Mouse (Mus musculus) skeletal muscle tissue, adult 2 months (tissue): ENCODE data around the gene Rsph9.

Experiments
- DNase-seq: peaks from one replicate; pipeline ENCODE4 v3.0.0-alpha.2; 2012; ENCODE audit warnings: low read depth, low spot score

Rsph9 gene

GRCm38 (mm10) chr17:46102608-46103159 lies 41.3 kb downstream of the Rsph9 start:
- DNase-seq: no peak

GRCm38 (mm10) chr17:46101906-46102305 lies 42.1 kb downstream of the Rsph9 start:
- DNase-seq: no peak

DNA sequence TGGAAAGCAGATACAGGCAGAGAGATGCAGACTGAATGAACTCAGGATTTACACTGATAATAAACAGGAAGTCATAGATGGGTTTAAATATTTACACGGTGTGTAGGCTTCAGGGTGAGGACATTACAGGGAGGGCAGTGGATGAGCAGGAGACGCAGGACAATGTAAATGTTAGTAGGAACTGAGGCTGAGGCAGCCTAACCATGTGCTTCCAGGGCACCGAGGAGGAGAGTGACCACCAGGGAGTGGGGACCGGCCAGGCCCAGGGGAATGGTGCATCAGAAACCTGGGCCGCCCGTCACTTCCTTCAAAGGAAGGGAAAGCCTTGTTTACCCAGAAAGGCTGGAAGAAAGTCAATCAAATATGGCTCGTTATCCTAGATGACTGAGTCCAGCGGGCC lies 45.5 kb downstream of the Rsph9 start:
- no peak for DNase-seq

DNA sequence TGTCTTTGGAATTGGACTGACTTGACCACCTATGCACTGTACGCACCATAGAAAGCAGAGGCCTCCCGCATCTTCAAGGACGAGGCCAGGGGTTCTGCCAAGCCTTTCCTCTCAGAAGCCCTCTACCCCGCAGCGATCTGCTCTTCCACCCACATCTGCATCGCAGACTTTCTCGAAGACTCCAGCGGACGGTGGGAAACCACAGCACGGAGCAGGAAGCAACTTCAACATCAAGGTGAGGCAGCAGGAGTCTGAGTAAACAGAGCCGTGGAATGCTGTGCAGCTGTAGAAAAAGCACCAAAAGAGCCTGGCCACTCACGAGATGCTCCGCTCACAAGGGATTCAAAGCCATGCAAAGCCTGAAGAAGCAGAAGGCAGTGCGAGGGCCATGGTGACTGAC lies 52.1 kb downstream of the Rsph9 start:
- DNase-seq: no peak

DNA sequence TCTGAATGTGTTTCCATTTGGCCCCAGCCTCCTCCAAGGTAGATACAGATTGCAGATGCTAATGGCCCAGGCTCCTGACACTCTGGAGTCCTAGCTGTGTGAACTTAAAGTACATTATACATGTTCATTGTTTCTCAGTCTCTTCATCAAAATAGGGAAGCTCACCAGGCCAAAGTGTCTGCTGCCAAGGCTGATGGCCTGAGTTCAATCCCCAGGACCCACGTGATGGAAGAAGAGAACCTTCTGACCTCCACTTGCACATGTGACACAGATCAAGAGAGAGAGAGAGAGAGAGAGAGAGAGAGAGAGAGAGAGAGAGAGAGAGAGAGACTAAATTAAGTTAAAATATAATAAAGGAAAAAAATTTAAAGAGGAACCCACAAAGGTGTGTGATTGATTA lies 52.7 kb downstream of the Rsph9 start:
- no peak for DNase-seq

GRCm38 (mm10) chr17:46086341-46086870 lies 57.6 kb downstream of the Rsph9 start:
- no peak for DNase-seq

GRCm38 (mm10) chr17:46084091-46084501 lies 59.9 kb downstream of the Rsph9 start:
- DNase-seq: peak; percentile 58

DNA sequence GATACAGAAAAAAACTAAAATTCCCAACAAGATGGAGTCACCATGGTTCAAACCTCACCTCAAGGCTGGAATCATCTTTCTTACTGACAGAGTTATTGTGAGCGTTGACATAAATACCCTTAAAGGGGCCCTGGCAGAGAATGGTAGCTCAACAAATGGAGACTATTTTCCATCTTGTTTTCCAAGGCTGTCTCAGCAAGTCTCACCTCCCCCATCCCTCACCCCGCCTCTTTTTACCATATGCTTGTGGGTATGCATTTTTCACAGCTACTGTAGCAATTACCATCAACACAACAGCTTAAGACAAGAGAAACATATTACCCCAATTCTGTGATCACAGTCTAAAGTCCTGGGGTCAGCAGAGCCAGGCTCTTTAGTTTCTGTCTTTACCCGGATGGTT lies 60.6 kb downstream of the Rsph9 start:
- DNase-seq: no peak

DNA sequence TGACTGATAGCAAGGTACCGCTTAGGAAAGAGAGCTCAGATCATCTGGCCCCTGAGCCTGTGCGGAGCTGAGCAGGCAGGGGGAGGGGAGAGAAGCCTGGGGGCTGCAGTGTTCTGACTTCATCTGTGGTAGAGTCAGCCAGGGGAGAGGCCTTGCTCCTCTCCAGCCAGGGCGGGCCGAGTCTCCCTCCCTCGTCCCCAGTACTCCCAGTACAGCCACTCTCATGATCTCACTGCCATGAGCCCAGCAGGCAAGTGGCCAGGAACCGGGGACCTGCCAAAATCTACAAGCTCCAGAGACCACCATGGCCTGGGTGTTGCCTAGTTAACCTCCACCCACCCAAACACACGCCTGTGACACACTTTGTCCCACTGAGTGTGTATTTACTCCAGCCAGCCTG lies 62.4 kb downstream of the Rsph9 start:
- DNase-seq: peak; percentile 84

DNA sequence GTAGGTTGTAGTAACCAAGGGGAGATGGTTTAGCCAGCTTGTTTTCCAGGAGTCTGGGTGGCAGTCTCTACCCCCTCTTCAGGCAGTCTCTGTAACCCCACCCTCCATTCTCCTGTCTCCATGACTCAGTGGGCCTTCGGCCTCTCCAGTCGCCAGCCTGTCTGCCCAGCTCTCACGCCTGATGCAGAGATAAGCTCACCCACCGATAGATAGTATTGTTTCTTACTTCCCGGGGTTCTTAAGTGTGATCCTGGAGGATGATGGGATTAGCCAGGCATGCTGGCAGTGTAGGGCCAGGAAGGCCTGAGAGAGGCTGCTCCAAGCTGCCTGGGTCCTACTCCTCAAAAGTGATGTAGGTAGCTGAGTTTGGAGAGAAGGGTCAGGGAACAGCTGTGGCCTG lies 63.0 kb downstream of the Rsph9 start:
- DNase-seq: no peak

GRCm38 (mm10) chr17:46080388-46080787 lies 63.6 kb downstream of the Rsph9 start:
- DNase-seq: no peak

DNA sequence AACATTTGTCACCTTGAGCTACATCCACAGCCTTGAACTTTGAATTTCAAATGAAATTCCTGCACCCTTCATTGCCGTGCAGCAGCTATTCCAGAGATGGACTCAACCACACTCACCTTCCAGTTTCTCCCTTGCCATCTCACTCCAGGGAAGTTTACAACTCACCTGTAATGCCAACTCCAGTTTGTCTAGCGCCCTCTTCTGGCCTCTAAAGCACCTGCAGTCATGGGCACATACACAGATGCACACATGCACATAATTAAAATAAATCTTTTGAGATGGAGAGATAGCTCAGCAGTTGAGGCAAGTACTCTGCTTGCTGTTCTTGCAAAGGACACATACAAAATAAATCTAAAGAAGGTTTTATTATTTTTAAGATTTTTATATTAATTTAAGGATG lies 65.0 kb downstream of the Rsph9 start:
- DNase-seq: no peak

DNA sequence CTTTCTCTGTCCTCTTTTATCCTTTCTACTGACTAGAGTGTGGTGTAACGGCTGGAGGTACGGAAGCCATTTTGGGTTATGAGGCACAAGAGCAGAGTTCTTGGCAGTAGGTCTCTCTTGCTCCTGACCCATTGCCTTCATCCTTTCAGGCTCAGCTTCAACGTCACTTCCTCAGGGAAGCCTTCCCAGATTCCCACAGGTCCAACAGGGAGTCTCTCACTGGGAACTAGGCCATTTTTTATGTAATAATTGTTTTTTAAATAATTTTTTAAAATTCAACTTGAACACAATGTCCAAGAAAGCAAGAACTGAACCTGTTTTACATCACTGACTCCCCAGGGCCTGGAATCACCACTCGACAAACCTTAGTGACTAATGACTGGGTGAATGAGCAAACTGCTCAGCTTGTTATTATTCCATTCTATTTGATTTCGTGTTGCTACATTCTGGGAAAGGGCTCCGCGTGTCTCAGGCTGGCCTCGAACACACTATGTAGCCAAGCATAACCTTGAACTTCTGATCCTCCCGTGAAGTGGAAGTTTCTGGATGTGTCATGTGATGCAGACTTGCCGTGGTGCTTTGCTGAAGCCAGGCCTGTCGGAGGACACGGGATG lies 66.0 kb downstream of the Rsph9 start:
- DNase-seq: peak; percentile 52

- no peak for DNase-seq
These were observed 67.8 kb downstream of the Rsph9 start for GRCm38 (mm10) chr17:46076260-46076551.

DNA sequence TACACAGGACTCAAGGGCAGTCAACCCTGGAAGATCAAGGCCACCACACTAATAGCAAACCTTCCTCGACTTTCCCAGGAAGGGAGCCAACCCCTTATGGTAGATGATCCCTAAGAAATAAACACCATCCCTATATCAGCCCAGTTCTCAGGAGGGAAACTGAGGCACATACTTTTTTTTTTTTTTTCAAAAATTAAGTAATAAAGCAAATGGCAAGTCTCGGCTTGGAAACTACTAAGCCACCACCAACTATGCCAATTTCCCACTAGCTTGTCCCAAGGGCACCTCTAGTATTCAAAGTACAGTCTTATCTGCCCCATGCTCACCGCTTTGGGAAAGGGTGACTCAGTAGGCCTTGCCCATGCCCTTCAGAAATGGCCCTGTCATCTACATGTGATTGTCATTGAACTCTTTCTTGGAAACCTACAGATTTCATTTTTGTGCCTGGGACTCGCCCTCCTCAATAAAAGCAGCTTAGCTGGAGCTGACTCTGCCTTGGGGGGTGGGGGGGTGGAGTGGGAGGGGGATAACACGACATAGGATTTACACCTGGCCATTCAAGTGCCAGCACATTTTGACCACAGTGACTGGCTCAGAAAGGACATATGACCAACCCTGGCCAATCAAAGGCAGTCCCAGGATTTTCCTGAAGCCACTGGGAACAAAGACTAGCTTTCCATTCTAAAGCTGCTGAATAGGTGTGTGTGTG lies 68.3 kb downstream of the Rsph9 start:
- DNase-seq: no peak

GRCm38 (mm10) chr17:46075116-46075485 lies 68.9 kb downstream of the Rsph9 start:
- no peak for DNase-seq

DNA sequence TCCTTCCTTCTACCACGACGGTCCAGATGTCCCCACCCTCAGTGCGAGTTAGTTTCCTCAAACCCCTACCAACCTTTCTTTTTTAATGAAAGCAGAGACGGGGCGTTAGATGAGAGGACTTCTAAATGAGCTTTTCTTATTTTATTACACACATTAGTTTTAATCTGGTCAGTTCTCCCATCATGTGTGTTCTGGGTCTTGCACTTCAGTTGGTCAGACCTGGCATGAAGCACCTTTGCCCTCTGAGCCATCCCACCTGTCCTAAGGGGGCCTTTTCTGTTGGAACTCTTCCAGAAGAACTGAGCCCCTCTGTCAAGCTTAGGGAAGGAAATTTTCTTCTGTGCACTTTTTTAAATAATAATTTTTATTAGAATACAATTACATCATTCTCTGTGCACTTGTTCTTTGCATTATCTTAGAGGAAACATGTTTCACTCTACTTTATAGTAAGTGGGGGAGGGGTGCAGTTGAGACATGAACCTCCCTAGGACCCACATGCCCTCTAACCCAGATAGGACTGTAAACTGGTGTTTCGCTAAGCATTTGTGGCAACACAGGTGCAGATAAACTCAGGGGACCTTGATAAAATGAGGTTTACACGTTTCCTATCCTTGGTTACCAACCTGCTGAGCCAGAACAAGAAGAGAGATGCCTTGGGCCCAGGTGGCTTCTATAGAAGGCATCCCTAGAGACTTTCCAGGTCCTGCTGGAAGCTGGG lies 69.5 kb downstream of the Rsph9 start:
- DNase-seq: no peak

DNA sequence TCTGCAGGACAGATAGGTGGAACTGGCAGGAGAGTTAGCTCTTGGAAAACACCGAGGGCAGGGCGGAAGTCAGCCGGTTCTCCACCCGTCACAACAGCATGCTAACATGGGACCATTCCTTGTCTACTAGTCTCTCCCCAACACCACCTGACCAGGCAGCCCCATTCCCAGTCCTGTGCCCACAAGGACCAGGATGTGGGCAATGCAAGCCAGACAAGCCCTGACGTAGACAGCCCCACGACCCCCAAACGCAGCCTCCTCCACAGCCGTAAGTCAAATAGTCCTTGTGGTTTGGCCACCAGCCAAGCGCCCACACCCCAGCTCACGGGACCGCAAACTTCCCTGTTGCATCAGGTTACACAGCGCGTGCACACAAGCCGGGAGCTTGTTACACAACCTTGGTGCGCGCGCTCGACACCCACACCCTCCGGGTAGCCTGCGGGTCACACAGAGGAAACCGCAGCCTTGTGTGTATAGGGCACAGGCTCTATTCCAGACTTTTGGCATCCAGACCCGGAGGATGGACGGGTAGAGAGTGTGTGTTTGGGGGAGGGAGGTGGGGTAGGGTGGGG lies 70.2 kb downstream of the Rsph9 start:
- DNase-seq: peak; percentile 72
